Mouse (Mus musculus): Measurements from ENCODE around the gene Tnik. TPM values are rescaled to one million over a fixed set of nuclear protein-coding genes. Genes with fewer than 3 reads are reported as not detected.

Gene Tnik
- polyA plus RNA-seq, 1 experiment from 2014 or later, result 37.8 TPM

Small RNAs within 50 kb of the gene (microRNA-seq; reads per million reads assigned to microRNA genes)
- gene Mir466q, result not detected

All from forebrain, embryonic 12.5 days (tissue).